Mouse (Mus musculus) hindbrain, embryonic 16.5 days (tissue): ENCODE data around the gene Snx8. TPM values are rescaled to one million over a fixed set of nuclear protein-coding genes. Genes with fewer than 3 reads are reported as not detected.

ENCODE experiments used
- ATAC-seq: fragments of 200-750 bp; cut with Nextera tagmentation; 2 replicates; pipeline ENCODE4 v1.8.0; 2017; ENCODE audit warnings: moderate TSS enrichment, moderate library complexity
- H3K27ac ChIP-seq: fragments of 300-500 bp; sonication (generic); 2 replicates; pipeline ENCODE4 v1.5.1; 2014; ENCODE audit warnings: low read depth, mild to moderate bottlenecking, control low read depth, low read length, moderate library complexity
- H3K27me3 ChIP-seq: fragments of 300-500 bp; sonication (generic); replicated peaks from 2 replicates; pipeline ENCODE4 v1.6.1; 2014; ENCODE audit warnings: low read length; ENCODE audit not compliant: control insufficient read depth, insufficient read depth
- H3K36me3 ChIP-seq: fragments of 300-500 bp; sonication (generic); 2 replicates; pipeline ENCODE4 v1.6.1; 2014; ENCODE audit warnings: mild to moderate bottlenecking, low read length, moderate library complexity, mixed read lengths; ENCODE audit not compliant: control insufficient read depth, insufficient read depth
- H3K4me1 ChIP-seq: fragments of 300-500 bp; sonication (generic); 2 replicates; pipeline ENCODE4 v1.6.1; 2014; ENCODE audit warnings: low read depth, low read length; ENCODE audit not compliant: control insufficient read depth, insufficient read depth
- H3K4me2 ChIP-seq: fragments of 300-500 bp; sonication (generic); 2 replicates; pipeline ENCODE4 v1.6.1; 2014; ENCODE audit warnings: mild to moderate bottlenecking, low read length, control low read depth, moderate library complexity
- H3K4me3 ChIP-seq: fragments of 300-500 bp; sonication (generic); 2 replicates; pipeline ENCODE4 v1.5.1; 2014; ENCODE audit warnings: mild to moderate bottlenecking, low read length, control low read depth, moderate library complexity
- H3K9ac ChIP-seq: fragments of 300-500 bp; sonication (generic); 2 replicates; pipeline ENCODE4 v1.6.1; 2014; ENCODE audit warnings: low read depth, mild to moderate bottlenecking, control low read depth, low read length, moderate library complexity
- H3K9me3 ChIP-seq: fragments of 300-500 bp; sonication (generic); 2 replicates; pipeline ENCODE4 v1.6.1; 2014; ENCODE audit warnings: mild to moderate bottlenecking, low read length, moderate library complexity; ENCODE audit not compliant: control insufficient read depth
- WGBS: fragments of 180-500 bp; shearing (Covaris S2); extraction: QIAGEN DNeasy Blood & Tissue Kit; methylation state at CpG from one replicate; pipeline ENCODE4 v1.1.7; 2014; 5-methylcytosine and 5-hydroxymethylcytosine counted together
- polyA plus RNA-seq: library from polyadenylated mRNA; unstranded; fragments of >200 nt; fragmentation: Nextera tagmentation; extraction: Ambion mirVana; gene quantifications from 2 replicates; pipeline ENCODE4 v1.2.1, GENCODE M21; 2015

Gene Snx8
- polyA plus RNA-seq, 1 experiment from 2014 or later = 42.4 TPM

GRCm38 (mm10) chr5:140408801-140409200 is 19.7 kb upstream of the Snx8 start:
- Histone ChIP-seq H3K36me3 (no peaks in the 10 kb centered on the region), H3K9me3 (no peaks in the 10 kb centered on the region), H3K9ac (no peak overlapping the region), H3K27ac (no peak overlapping the region), H3K4me3 (no peak overlapping the region), H3K4me2 (no peak overlapping the region), H3K4me1 (no peaks in the 10 kb centered on the region), H3K27me3 (no peaks in the 10 kb centered on the region)
- no peak for ATAC-seq

DNA sequence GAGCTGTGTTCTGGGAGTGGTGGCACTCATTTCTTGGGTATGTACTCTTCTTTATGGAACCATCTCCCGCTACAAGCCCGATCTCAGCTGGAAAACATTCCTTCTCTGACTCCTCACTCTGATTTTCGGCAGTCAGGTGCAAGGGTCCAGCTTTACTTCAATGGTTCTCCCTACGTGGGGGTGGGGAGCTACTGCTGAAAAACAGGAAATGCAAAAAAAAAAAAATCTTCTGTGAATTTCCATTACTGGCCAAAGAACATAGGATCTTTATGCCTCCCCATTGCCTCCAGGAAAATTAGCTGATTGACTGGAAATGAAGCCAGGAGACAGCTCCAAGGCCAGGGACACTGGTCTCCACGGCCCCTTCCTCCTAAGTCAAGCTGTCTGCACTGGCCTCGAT is 17.6 kb upstream of the Snx8 start:
- Histone ChIP-seq H3K9me3 (no peaks in the 10 kb centered on the region), H3K36me3 (no peaks in the 10 kb centered on the region)
- WGBS = 79% methylated on average over 6 of the region's 6 CpGs

DNA sequence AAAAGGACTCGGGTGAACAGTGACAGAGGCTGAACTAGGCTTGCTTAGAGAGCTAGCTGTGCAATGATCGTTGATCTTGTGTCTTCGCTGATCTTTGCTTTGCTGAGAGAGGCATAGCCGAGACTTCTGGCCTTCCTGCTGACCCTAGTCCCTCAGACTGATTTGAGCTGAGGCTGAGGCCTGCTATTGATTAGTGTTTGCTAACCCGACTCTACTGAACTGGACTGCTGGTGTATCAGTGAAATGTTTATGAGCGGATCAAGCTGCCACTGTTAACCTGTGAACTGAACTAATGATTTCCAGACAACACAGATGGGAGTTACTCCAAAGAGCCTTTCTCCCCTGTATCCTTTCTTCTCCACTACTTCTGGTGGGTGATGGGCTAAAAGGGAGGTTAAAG is 16.1 kb upstream of the Snx8 start:
- H3K4me1 ChIP-seq = no peaks in the 10 kb centered on the region
- no peaks in the 10 kb centered on the region for H3K27me3 ChIP-seq
- no peak overlapping the region for H3K4me2 ChIP-seq
- no peak overlapping the region for H3K4me3 ChIP-seq
- no peaks in the 10 kb centered on the region for H3K36me3 ChIP-seq
- H3K27ac ChIP-seq = no peak overlapping the region
- no peak overlapping the region for H3K9ac ChIP-seq
- no peaks in the 10 kb centered on the region for H3K9me3 ChIP-seq
- WGBS = 84% methylated on average over 6 of the region's 6 CpGs
- no peak for ATAC-seq

More for the DNA sequence above, 17.6 kb upstream of the Snx8 start:
- Histone ChIP-seq H3K4me1 (no peaks in the 10 kb centered on the region), H3K27me3 (no peaks in the 10 kb centered on the region), H3K4me2 (no peak overlapping the region), H3K9ac (no peak overlapping the region), H3K4me3 (no peak overlapping the region), H3K27ac (no peak overlapping the region)
- no peak for ATAC-seq

DNA sequence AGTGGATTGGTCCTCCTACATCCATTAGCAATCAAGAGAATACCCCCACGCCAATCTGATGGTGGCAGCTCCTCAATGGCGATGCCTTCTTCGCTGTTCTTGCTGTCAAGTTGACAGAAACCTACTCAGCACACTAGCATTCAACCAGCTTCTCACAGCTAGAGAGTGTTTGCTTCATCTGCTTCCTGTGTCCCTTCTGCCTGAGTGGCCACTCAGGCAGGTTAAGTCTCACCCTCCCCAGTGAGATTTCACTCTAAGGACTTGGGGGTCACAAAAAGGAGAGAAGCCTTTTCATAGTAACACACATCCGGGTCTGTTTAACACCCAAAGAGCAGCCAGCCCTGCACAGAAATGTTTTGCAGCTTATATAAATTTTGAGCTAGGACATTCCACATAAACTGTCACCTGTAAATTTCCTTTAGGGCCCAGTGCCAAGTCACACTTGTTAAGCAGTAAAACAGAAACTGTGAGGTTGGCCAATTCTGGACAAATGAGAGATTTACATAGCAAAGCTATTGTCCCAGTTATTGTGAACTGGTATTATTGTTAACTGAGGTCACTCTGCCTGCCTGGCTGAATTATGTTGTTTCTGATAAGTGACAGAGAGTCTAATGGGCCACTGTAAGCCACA is 13.7 kb upstream of the Snx8 start:
- ATAC-seq = no peak
- H3K9ac ChIP-seq = no peak overlapping the region
- H3K4me3 ChIP-seq = no peak overlapping the region
- H3K36me3 ChIP-seq = no peaks in the 10 kb centered on the region
- H3K4me2 ChIP-seq = no peak overlapping the region
- H3K9me3 ChIP-seq = no peaks in the 10 kb centered on the region
- H3K27ac ChIP-seq = no peak overlapping the region
- H3K4me1 ChIP-seq = no peaks in the 10 kb centered on the region
- no peaks in the 10 kb centered on the region for H3K27me3 ChIP-seq
- WGBS = 79% methylated on average over 4 of the region's 4 CpGs

GRCm38 (mm10) chr5:140396166-140396940 is 7.3 kb upstream of the Snx8 start:
- Histone ChIP-seq H3K36me3 (no peaks in the 10 kb centered on the region), H3K4me3 (no peak overlapping the region), H3K4me1 (no peaks in the 10 kb centered on the region), H3K4me2 (no peak overlapping the region), H3K9ac (no peak overlapping the region), H3K9me3 (no peaks in the 10 kb centered on the region), H3K27me3 (no peaks in the 10 kb centered on the region), H3K27ac (no peak overlapping the region)
- no peak for ATAC-seq
- WGBS = 63% methylated on average over 8 of the region's 8 CpGs

GRCm38 (mm10) chr5:140392701-140393100 is 3.6 kb upstream of the Snx8 start:
- peaks cover 7% of the 10 kb centered on the region for H3K4me1 ChIP-seq
- H3K9ac ChIP-seq = no peak overlapping the region
- no peaks in the 10 kb centered on the region for H3K27me3 ChIP-seq
- no peaks in the 10 kb centered on the region for H3K36me3 ChIP-seq
- H3K4me3 ChIP-seq = no peak overlapping the region
- 94% methylated on average over 3 of the region's 3 CpGs for WGBS
- H3K9me3 ChIP-seq = no peaks in the 10 kb centered on the region
- H3K4me2 ChIP-seq = no peak overlapping the region
- no peak overlapping the region for H3K27ac ChIP-seq
- no peak for ATAC-seq

DNA sequence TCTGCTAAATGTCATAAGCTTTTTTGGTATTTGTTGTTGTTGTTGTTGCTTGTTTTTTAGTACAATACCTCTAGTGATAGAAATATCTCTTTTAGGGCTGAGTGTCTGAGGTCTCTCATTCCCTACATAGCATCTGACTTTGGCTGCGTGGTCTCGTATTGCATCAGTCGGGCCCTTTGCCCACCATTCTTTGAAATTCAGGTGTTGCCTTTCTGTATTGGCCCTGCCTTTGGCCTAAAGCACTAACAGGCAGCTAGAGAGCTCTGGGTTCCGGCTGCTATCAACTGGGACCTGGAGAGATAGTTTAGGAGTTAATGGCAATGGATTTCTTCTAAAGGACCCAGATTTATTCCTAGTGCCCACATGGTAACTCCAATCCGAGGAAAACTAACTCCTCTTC is 2.9 kb upstream of the Snx8 start:
- no peaks in the 10 kb centered on the region for H3K27me3 ChIP-seq
- peaks cover 8% of the 10 kb centered on the region for H3K4me1 ChIP-seq
- H3K9me3 ChIP-seq = no peaks in the 10 kb centered on the region
- H3K9ac ChIP-seq = no peak overlapping the region
- no peaks in the 10 kb centered on the region for H3K36me3 ChIP-seq
- H3K4me2 ChIP-seq = no peak overlapping the region
- 94% methylated on average over 5 of the region's 5 CpGs for WGBS
- ATAC-seq = no peak
- H3K4me3 ChIP-seq = no peak overlapping the region
- H3K27ac ChIP-seq = no peak overlapping the region

DNA sequence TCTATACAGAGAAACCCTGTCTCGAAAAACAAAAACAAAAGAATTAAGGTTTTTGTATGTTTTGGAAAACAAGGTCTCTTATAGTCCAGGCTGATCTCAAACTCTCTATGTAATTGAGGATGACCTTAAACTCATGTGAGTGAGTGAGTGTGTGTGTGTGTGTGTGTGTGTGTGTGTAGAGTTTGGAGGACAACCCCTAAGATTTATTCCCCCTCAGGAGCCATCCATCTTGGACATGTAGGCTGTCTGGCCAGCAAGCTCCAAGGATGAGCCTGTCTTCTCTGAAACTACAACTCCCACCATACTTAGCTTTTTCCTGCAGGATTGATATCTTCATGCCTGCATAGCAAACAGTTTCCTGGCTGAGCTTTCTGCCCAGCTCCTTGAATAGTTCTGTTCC is 2.4 kb upstream of the Snx8 start:
- 71% methylated on average over 1 of the region's 1 CpGs for WGBS
- no peaks in the 10 kb centered on the region for H3K36me3 ChIP-seq
- no peak for ATAC-seq

GRCm38 (mm10) chr5:140389647-140390046 is 585 bp upstream of the Snx8 start:
- H3K4me3 ChIP-seq = peak overlapping the region; percentile 82
- peaks cover 8% of the 10 kb centered on the region for H3K4me1 ChIP-seq
- no peaks in the 10 kb centered on the region for H3K36me3 ChIP-seq
- H3K27me3 ChIP-seq = no peaks in the 10 kb centered on the region
- H3K9ac ChIP-seq = peak overlapping the region; percentile 85; the same call in 1 of the 2 replicates
- peak overlapping the region; percentile 64 for H3K4me2 ChIP-seq
- ATAC-seq = no peak; the same call in 1 of the 2 replicates
- no peaks in the 10 kb centered on the region for H3K9me3 ChIP-seq
- WGBS = 65% methylated on average over 3 of the region's 3 CpGs
- H3K27ac ChIP-seq = no peak overlapping the region

More for the DNA sequence above, 2.4 kb upstream of the Snx8 start:
- Histone ChIP-seq H3K4me1 (peaks cover 8% of the 10 kb centered on the region), H3K9ac (no peak overlapping the region), H3K4me3 (no peak overlapping the region), H3K27ac (no peak overlapping the region), H3K4me2 (no peak overlapping the region), H3K27me3 (no peaks in the 10 kb centered on the region), H3K9me3 (no peaks in the 10 kb centered on the region)
